Mouse (Mus musculus): ENCODE results near the gene Akr1c19. TPM values are rescaled to one million over a fixed set of nuclear protein-coding genes. Genes with fewer than 3 reads are reported as not detected.
"Not testable (repeated sequence)": the region's sequence is repeated elsewhere in the genome, so short reads cannot be mapped to it uniquely, and the experiment has no call there.

The Akr1c19 gene
- total RNA-seq, 2 experiments from 2014 or later, result not detected

- ATAC-seq (ENCODE audit: poor library complexity, severe bottlenecking), result no peak
Observed at GRCm38 (mm10) chr13:4265047-4265446, 36.5 kb downstream of the Akr1c19 start.

GRCm38 (mm10) chr13:4265455-4265854, 37.0 kb downstream of the Akr1c19 start:
- not testable (repeated sequence) for ATAC-seq (ENCODE audit: poor library complexity, severe bottlenecking)

GRCm38 (mm10) chr13:4270860-4271259, 42.4 kb downstream of the Akr1c19 start:
- no peak for ATAC-seq (ENCODE audit: poor library complexity, severe bottlenecking)

GRCm38 (mm10) chr13:4277526-4277925, 49.0 kb downstream of the Akr1c19 start:
- ATAC-seq (ENCODE audit: poor library complexity, severe bottlenecking), result no peak

GRCm38 (mm10) chr13:4279284-4279683, 50.8 kb downstream of the Akr1c19 start, which contains the start of gene Akr1c12:
TSS of gene Akr1c12 (minus strand) at chr13:4279433.
- peak; percentile 74 for ATAC-seq (ENCODE audit: poor library complexity, severe bottlenecking)

GRCm38 (mm10) chr13:4281471-4282412, 53.2 kb downstream of the Akr1c19 start:
- ATAC-seq (ENCODE audit: poor library complexity, severe bottlenecking), result peak; percentile 59; the same call in 1 of the 2 replicates

- ATAC-seq (ENCODE audit: poor library complexity, severe bottlenecking), result peak; percentile 77
Observed at GRCm38 (mm10) chr13:4296991-4297390, 68.5 kb downstream of the Akr1c19 start.

Other genes with a start within 250 kb of the Akr1c19 start
- gene Akr1c14, start 179.7 kb upstream of the Akr1c19 start, total RNA-seq (2015), result not detected in 2 replicates
- not detected in 2 replicates for gene Akr1c14, start 179.7 kb upstream of the Akr1c19 start, total RNA-seq (2017)
- 0.65 and 0.84 TPM in 2 replicates for gene Akr1c18, start 78.0 kb upstream of the Akr1c19 start, total RNA-seq (2015)
- gene Akr1c18, start 78.0 kb upstream of the Akr1c19 start, total RNA-seq (2017), result 0.20 and 1.0 TPM in 2 replicates
- gene Akr1c13, start 37.5 kb upstream of the Akr1c19 start, total RNA-seq (2015), result 28.8 and 30.1 TPM in 2 replicates
- 31.9 and 34.9 TPM in 2 replicates for gene Akr1c13, start 37.5 kb upstream of the Akr1c19 start, total RNA-seq (2017)
- 0.27 TPM in 1 of 2 replicates, not detected in the other for gene Akr1c12, start 50.7 kb downstream of the Akr1c19 start, total RNA-seq (2015)
- 0.51 and 0.94 TPM in 2 replicates for gene Akr1c12, start 50.7 kb downstream of the Akr1c19 start, total RNA-seq (2017)
- gene Akr1c6, start 205.6 kb downstream of the Akr1c19 start, total RNA-seq (2015), result not detected in 2 replicates
- gene Akr1c6, start 205.6 kb downstream of the Akr1c19 start, total RNA-seq (2017), result not detected in 2 replicates